Mouse (Mus musculus) lung, postnatal 0 days (tissue): Measurements from ENCODE around the gene Tgfbr2.
A peak's percentile ranks its signal among the peaks of the same experiment; 100 is the strongest.

Source experiments
- CTCF ChIP-seq: IDR thresholded peaks from 2 replicates; pipeline ENCODE4 v1.5.1; 2016; ENCODE audit warnings: antibody characterized with exemption, mild to moderate bottlenecking
- EP300 ChIP-seq: IDR thresholded peaks from 2 replicates; pipeline ENCODE4 v1.6.1; 2016; ENCODE audit warnings: antibody characterized with exemption, mild to moderate bottlenecking, control low read depth

DNA sequence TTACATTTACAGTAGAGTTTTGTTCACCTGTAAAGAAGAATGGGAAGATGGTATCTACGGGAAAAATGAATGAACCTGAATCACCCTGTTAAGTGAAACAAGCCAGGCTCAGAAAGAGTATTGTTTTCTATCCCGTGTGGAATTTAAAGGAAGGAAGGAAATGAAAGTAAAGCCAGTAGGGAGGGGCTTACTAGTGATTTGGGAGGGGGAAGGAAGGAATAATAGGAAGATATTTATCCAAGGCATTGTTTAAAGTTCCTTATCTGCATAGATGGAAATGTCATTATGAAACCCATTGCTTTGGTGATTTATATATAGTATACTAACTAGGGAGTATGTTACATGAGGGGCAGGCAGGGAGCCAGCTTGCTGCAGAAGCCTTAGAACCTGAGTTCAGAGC lies 66.4 kb downstream of the Tgfbr2 start:
- TF ChIP-seq CTCF (no peak), EP300 (peak; percentile 74)
